Mouse (Mus musculus) MEL (cell line): ENCODE measurements around the gene Acta2.

Experiments used
- BHLHE40 ChIP-seq: IDR thresholded peaks from 2 replicates; pipeline ENCODE4 v1.6.1; 2012; ENCODE audit warnings: low read depth, mild to moderate bottlenecking, inconsistent platforms, low read length, improper control_type of control experiment, borderline replicate concordance
- CHD2 ChIP-seq: IDR thresholded peaks from 2 replicates; pipeline ENCODE4 v1.6.1; 2011; ENCODE audit warnings: low read length, improper control_type of control experiment
- CTCF ChIP-seq, 3 experiments: IDR thresholded peaks in 2 of 3; conservative IDR thresholded peaks in 1 of 3; 2 replicates each; pipeline ENCODE4 v1.5.1; 2011 to 2012; ENCODE audit warnings: low read length in 3 of 3, low read depth in 2 of 3, mild to moderate bottlenecking in 2 of 3, improper control_type of control experiment in 1 of 3, inconsistent platforms in 1 of 3, mixed read lengths in 1 of 3, moderate library complexity in 1 of 3; ENCODE audit not compliant: control insufficient read depth in 1 of 3, insufficient read depth in 1 of 3, poor library complexity in 1 of 3, severe bottlenecking in 1 of 3
- E2F4 ChIP-seq: IDR thresholded peaks from 2 replicates; pipeline ENCODE4 v1.6.1; 2011; ENCODE audit warnings: low read depth, low read length, improper control_type of control experiment, borderline replicate concordance
- EP300 ChIP-seq, 2 experiments: IDR thresholded peaks; 2 replicates each; pipeline ENCODE4 v1.6.1; 2011; ENCODE audit warnings: improper control_type of control experiment in 2 of 2, low read length in 2 of 2, low read depth in 1 of 2, mild to moderate bottlenecking in 1 of 2
- GABPA ChIP-seq: IDR thresholded peaks from 2 replicates; pipeline ENCODE4 v1.6.1; 2012; ENCODE audit warnings: low read depth, mild to moderate bottlenecking, inconsistent platforms, low read length, improper control_type of control experiment, moderate library complexity
- GATA1 ChIP-seq: IDR thresholded peaks from 2 replicates; pipeline ENCODE4 v1.6.1; 2011; ENCODE audit warnings: low read depth, low read length, improper control_type of control experiment
- HCFC1 ChIP-seq: IDR thresholded peaks from 2 replicates; pipeline ENCODE4 v1.6.1; 2012; ENCODE audit warnings: low read depth, mild to moderate bottlenecking, inconsistent platforms, low read length, improper control_type of control experiment, moderate library complexity
- MXI1 ChIP-seq: IDR thresholded peaks from 2 replicates; pipeline ENCODE4 v1.6.1; 2011; ENCODE audit warnings: mild to moderate bottlenecking, low read depth, low read length, improper control_type of control experiment
- NRF1 ChIP-seq: IDR thresholded peaks from 2 replicates; pipeline ENCODE4 v1.6.1; 2014; ENCODE audit warnings: low read depth, mild to moderate bottlenecking, inconsistent platforms, low read length, improper control_type of control experiment, moderate library complexity; ENCODE audit not compliant: poor library complexity, insufficient read depth, severe bottlenecking
- POLR2A ChIP-seq, 2 experiments: IDR thresholded peaks; 2 replicates each; pipeline ENCODE4 v1.6.1; 2011 to 2012; ENCODE audit warnings: low read length in 2 of 2, mild to moderate bottlenecking in 2 of 2, control low read depth in 1 of 2, improper control_type of control experiment in 1 of 2, low read depth in 1 of 2, moderate library complexity in 1 of 2; ENCODE audit not compliant: control insufficient read depth in 1 of 2, insufficient read depth in 1 of 2, poor library complexity in 1 of 2
- POLR2AphosphoS2 ChIP-seq: IDR thresholded peaks from 2 replicates; pipeline ENCODE4 v1.6.1; 2011; ENCODE audit warnings: low read length, improper control_type of control experiment
- TAL1 ChIP-seq: IDR thresholded peaks from 2 replicates; pipeline ENCODE4 v1.6.1; 2012; ENCODE audit warnings: mild to moderate bottlenecking, inconsistent platforms, low read length, moderate library complexity, mixed read lengths
- UBTF ChIP-seq: IDR thresholded peaks from 2 replicates; pipeline ENCODE4 v1.6.1; 2012; ENCODE audit warnings: low read depth, mild to moderate bottlenecking, inconsistent platforms, low read length, improper control_type of control experiment, moderate library complexity, borderline replicate concordance; ENCODE audit not compliant: insufficient read depth

DNA sequence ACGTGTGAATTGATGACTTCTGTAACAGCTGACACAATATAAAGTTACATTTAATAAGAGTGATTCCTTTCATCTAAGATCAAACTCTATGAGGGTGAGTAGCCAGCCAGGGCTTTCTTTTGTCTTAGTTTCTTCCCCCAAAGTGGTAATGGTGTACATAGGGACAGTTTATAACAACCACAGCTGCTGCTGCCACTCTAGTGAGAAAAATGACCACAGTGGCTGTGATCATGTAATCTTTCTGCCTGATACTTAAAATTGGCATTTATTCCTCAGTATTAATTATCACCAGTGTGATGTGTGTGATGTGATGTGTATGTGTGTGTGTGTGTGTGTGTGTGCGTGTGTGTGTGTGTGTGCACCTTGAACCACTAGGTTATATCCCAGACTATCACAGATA, 3.5 kb downstream of the Acta2 start:
- TF ChIP-seq MXI1 = no peak
- TF ChIP-seq CTCF (IDR thresholded peaks at IDR 0.05 in 2 of 3, conservative IDR thresholded peaks at IDR 0.05 in 1 of 3; ENCODE audit: control insufficient read depth in 1 of 3, insufficient read depth in 1 of 3, low read depth in 2 of 3, low read length in 3 of 3, poor library complexity in 1 of 3, severe bottlenecking in 1 of 3) = no peak
- TF ChIP-seq NRF1 = no peak
- TF ChIP-seq HCFC1 = no peak
- TF ChIP-seq GABPA = no peak
- no peak for TF ChIP-seq BHLHE40
- no peak for TF ChIP-seq UBTF
- TF ChIP-seq POLR2A (IDR thresholded peaks at IDR 0.05; ENCODE audit: control insufficient read depth in 1 of 2, insufficient read depth in 1 of 2, low read depth in 1 of 2, low read length in 2 of 2, poor library complexity in 1 of 2) = no peak
- TF ChIP-seq CHD2 = no peak
- no peak for TF ChIP-seq GATA1
- no peak for TF ChIP-seq TAL1
- no peak for TF ChIP-seq POLR2AphosphoS2
- no peak for TF ChIP-seq EP300 (IDR thresholded peaks at IDR 0.05; ENCODE audit: low read depth in 1 of 2, low read length in 2 of 2)
- TF ChIP-seq E2F4 = no peak
